Mouse (Mus musculus): ENCODE measurements at regions not wholly inside any gene's neighbourhood (a gene's known extent, or its start where the extent isn't known, plus 50 kb on each side); places are given as distances from the start of the nearest gene placed in this dataset.

- H3K27me3 ChIP-seq (ENCODE audit: control insufficient read depth, insufficient read depth, low read length): no peaks in the 10 kb centered on the region
- peak overlapping the region; percentile 41; the same call in 1 of the 2 replicates for H3K27ac ChIP-seq (ENCODE audit: low read depth, low read length)
- H3K4me1 ChIP-seq (ENCODE audit: control insufficient read depth, insufficient read depth, low read length): peaks cover 9% of the 10 kb centered on the region
- H3K36me3 ChIP-seq (ENCODE audit: control insufficient read depth, insufficient read depth, low read length): no peaks in the 10 kb centered on the region
- no peak overlapping the region for H3K9ac ChIP-seq (ENCODE audit: low read depth, low read length)
- no peak overlapping the region for H3K4me3 ChIP-seq (ENCODE audit: low read depth, low read length)
- no peak for ATAC-seq (replicated peaks; ENCODE audit: insufficient number of reproducible peaks, low FRiP score, low TSS enrichment)
- no peak overlapping the region for H3K4me2 ChIP-seq
- H3K9me3 ChIP-seq (replicated peaks; ENCODE audit: control insufficient read depth, low read length): no peaks in the 10 kb centered on the region
Observed at GRCm38 (mm10) chr13:44019304-44019583, 234.7 kb downstream of the Cd83 start.

DNA sequence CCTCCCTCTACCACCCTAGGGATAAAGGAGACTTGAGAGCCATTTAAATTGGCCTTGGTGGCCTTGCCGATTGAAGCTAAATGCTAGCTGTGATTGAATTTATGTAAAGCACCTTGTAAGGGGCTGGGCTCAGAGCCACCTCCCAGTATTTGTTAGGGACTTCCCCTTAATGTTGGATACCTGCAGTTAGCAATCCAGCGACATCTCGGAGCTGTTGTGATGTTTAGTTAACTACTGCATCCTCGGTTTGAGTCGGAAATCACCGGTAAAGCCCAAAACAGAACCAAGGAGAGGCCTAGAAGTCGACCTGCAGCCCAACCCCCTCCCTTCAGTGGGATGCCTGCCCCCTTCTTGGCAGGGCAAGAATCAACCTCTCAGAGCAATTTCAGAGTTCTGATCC lies 236.3 kb downstream of the Cd83 start:
- H3K9ac ChIP-seq (ENCODE audit: low read depth, low read length): no peak overlapping the region
- H3K4me3 ChIP-seq (ENCODE audit: low read depth, low read length): no peak overlapping the region
- H3K36me3 ChIP-seq (ENCODE audit: control insufficient read depth, insufficient read depth, low read length): no peaks in the 10 kb centered on the region
- no peak for ATAC-seq (replicated peaks; ENCODE audit: insufficient number of reproducible peaks, low FRiP score, low TSS enrichment)
- H3K4me2 ChIP-seq: no peak overlapping the region
- H3K27ac ChIP-seq (ENCODE audit: low read depth, low read length): no peak overlapping the region
- H3K27me3 ChIP-seq (ENCODE audit: control insufficient read depth, insufficient read depth, low read length): no peaks in the 10 kb centered on the region
- WGBS (ENCODE audit: insufficient replicate concordance): 32% methylated on average over 7 of the region's 7 CpGs
- H3K4me1 ChIP-seq (ENCODE audit: control insufficient read depth, insufficient read depth, low read length): peaks cover 18% of the 10 kb centered on the region
- H3K9me3 ChIP-seq (replicated peaks; ENCODE audit: control insufficient read depth, low read length): no peaks in the 10 kb centered on the region

DNA sequence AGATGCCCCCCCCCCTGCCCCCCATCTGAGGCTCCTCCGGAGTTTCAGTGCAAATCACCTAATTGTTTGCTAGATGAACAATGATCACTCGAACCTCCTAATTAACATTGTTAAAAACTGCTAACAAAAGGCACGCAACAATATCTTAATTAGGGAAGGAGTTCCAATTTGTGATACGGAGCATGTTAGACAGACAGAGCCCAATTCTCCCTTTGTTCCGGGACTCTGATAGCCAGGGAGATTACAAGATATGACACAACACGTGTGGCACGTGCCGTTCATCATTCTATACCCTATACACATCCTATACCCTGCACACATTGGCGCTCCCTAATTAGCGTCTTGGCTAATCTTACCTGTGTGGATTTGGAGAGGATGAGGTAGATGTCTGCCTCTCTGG lies 237.5 kb downstream of the Cd83 start:
- Histone ChIP-seq H3K4me3 (ENCODE audit: low read depth, low read length) (no peak overlapping the region), H3K9ac (ENCODE audit: low read depth, low read length) (no peak overlapping the region), H3K36me3 (ENCODE audit: control insufficient read depth, insufficient read depth, low read length) (no peaks in the 10 kb centered on the region), H3K9me3 (replicated peaks; ENCODE audit: control insufficient read depth, low read length) (no peaks in the 10 kb centered on the region), H3K27me3 (ENCODE audit: control insufficient read depth, insufficient read depth, low read length) (no peaks in the 10 kb centered on the region), H3K4me2 (no peak overlapping the region), H3K4me1 (ENCODE audit: control insufficient read depth, insufficient read depth, low read length) (peaks cover 24% of the 10 kb centered on the region), H3K27ac (ENCODE audit: low read depth, low read length) (no peak overlapping the region)
- no peak for ATAC-seq (replicated peaks; ENCODE audit: insufficient number of reproducible peaks, low FRiP score, low TSS enrichment)
- whole genome bisulfite sequencing (ENCODE audit: insufficient replicate concordance): 77% methylated on average over 10 of the region's 10 CpGs

DNA sequence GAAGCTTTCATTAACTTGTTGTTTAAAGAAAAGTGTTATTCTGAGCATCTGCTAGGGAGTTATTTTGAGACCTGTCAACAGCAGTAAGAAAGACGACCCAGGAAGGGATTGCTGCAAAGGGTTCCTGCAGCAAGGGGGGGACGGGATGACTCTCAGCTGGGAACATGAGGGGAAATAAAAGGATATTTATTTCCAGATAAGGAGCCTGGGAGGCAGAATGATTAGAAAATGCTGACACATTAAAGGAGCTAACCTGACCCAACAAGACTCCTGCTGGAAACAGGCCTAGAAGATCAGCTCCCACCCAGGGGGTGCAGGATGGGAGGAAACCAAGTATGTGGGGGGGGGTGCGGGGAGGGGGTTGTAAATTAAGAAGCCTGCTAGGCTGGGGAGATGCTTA lies 240.0 kb downstream of the Cd83 start:
- no peak overlapping the region for H3K4me2 ChIP-seq
- 21% methylated on average over 3 of the region's 3 CpGs for WGBS (ENCODE audit: insufficient replicate concordance)
- no peak overlapping the region for H3K27ac ChIP-seq (ENCODE audit: low read depth, low read length)
- no peak for ATAC-seq (replicated peaks; ENCODE audit: insufficient number of reproducible peaks, low FRiP score, low TSS enrichment)
- H3K9ac ChIP-seq (ENCODE audit: low read depth, low read length): no peak overlapping the region
- H3K9me3 ChIP-seq (replicated peaks; ENCODE audit: control insufficient read depth, low read length): no peaks in the 10 kb centered on the region
- H3K36me3 ChIP-seq (ENCODE audit: control insufficient read depth, insufficient read depth, low read length): no peaks in the 10 kb centered on the region
- H3K4me3 ChIP-seq (ENCODE audit: low read depth, low read length): no peak overlapping the region
- H3K4me1 ChIP-seq (ENCODE audit: control insufficient read depth, insufficient read depth, low read length): peaks cover 21% of the 10 kb centered on the region
- H3K27me3 ChIP-seq (ENCODE audit: control insufficient read depth, insufficient read depth, low read length): no peaks in the 10 kb centered on the region

DNA sequence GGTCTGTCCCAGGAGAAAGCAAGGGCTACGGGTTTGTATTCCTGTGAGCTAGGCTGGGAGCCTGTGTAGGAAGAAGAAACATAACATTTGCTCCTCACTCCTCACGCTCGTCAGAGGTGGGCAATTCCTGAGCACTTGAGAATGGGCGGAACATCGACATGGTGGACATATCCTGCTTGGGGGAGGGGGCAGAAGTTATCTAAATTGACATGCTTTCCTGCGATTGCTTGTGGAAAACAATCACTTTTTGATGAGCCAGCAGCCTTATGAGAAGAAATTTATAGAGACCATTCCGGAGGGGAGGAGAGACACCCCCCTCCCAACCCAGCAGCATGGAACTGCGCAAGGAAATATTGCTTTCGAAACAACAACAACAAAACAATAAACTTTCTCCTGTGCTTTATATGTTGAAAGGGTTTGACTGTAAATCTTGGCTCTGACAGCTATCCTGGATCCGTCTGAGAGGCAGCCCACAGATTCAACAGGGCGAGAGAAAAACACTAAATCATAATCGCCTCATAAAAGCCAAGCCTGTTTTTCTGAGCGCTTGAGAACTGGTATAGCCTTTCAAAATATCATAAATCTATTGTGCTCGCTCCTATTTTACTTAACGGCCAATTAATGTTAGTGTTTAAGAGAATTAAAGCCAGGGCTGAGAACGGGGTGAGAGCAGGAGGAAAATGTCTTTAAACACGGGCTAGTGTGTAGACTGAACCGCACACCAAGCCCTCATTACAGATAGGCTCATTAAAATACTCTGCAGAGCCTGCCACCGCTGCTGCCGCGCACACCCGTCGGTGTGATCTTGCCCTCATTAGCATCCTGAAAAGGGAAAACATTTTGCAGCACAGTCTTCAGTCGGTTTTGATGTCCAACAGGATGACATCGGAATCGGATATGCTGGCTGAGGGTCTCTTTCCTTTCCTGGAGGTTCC lies 242.0 kb downstream of the Cd83 start:
- Histone ChIP-seq H3K4me1 (ENCODE audit: control insufficient read depth, insufficient read depth, low read length) (peaks cover 26% of the 10 kb centered on the region), H3K27me3 (ENCODE audit: control insufficient read depth, insufficient read depth, low read length) (no peaks in the 10 kb centered on the region), H3K36me3 (ENCODE audit: control insufficient read depth, insufficient read depth, low read length) (no peaks in the 10 kb centered on the region), H3K4me2 (no peak overlapping the region), H3K9ac (ENCODE audit: low read depth, low read length) (no peak overlapping the region), H3K4me3 (ENCODE audit: low read depth, low read length) (no peak overlapping the region), H3K9me3 (replicated peaks; ENCODE audit: control insufficient read depth, low read length) (no peaks in the 10 kb centered on the region), H3K27ac (ENCODE audit: low read depth, low read length) (no peak overlapping the region)
- WGBS (ENCODE audit: insufficient replicate concordance): 62% methylated on average over 26 of the region's 26 CpGs
- no peak for ATAC-seq (replicated peaks; ENCODE audit: insufficient number of reproducible peaks, low FRiP score, low TSS enrichment)

GRCm38 (mm10) chr13:44028081-44028480 lies 243.5 kb downstream of the Cd83 start:
- Histone ChIP-seq H3K27me3 (ENCODE audit: control insufficient read depth, insufficient read depth, low read length) (no peaks in the 10 kb centered on the region), H3K27ac (ENCODE audit: low read depth, low read length) (no peak overlapping the region), H3K9ac (ENCODE audit: low read depth, low read length) (no peak overlapping the region), H3K36me3 (ENCODE audit: control insufficient read depth, insufficient read depth, low read length) (no peaks in the 10 kb centered on the region), H3K4me3 (ENCODE audit: low read depth, low read length) (no peak overlapping the region), H3K9me3 (replicated peaks; ENCODE audit: control insufficient read depth, low read length) (no peaks in the 10 kb centered on the region), H3K4me2 (no peak overlapping the region), H3K4me1 (ENCODE audit: control insufficient read depth, insufficient read depth, low read length) (peaks cover 24% of the 10 kb centered on the region)
- WGBS (ENCODE audit: insufficient replicate concordance): 90% methylated on average over 6 of the region's 6 CpGs
- ATAC-seq (replicated peaks; ENCODE audit: insufficient number of reproducible peaks, low FRiP score, low TSS enrichment): no peak

DNA sequence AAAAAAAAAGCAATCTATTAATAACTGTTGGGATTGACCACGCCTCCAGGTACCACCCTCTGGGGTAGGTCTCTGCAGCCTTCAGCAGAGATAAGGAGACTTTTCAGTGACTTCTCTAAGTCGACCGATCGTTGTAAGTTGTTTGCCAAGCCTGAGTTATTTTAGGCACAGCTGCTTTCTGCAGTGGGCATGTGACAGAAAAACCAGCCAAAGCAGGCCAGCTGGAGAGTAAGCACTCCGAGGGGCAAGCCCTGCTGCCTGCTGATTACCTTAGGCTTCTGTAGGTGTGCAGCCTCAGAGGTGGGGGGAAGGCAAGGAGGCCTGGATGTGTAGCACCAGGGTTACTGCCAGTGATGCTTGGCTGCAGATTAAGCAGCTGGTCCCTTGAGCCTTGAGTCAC lies 246.0 kb downstream of the Cd83 start:
- Histone ChIP-seq H3K9me3 (replicated peaks; ENCODE audit: control insufficient read depth, low read length) (no peaks in the 10 kb centered on the region), H3K4me3 (ENCODE audit: low read depth, low read length) (no peak overlapping the region), H3K9ac (ENCODE audit: low read depth, low read length) (no peak overlapping the region), H3K36me3 (ENCODE audit: control insufficient read depth, insufficient read depth, low read length) (no peaks in the 10 kb centered on the region), H3K4me1 (ENCODE audit: control insufficient read depth, insufficient read depth, low read length) (peaks cover 12% of the 10 kb centered on the region), H3K27me3 (ENCODE audit: control insufficient read depth, insufficient read depth, low read length) (no peaks in the 10 kb centered on the region), H3K4me2 (no peak overlapping the region), H3K27ac (ENCODE audit: low read depth, low read length) (peak overlapping the region; percentile 42; the same call in 1 of the 2 replicates)
- WGBS (ENCODE audit: insufficient replicate concordance): 23% methylated on average over 5 of the region's 5 CpGs
- no peak for ATAC-seq (replicated peaks; ENCODE audit: insufficient number of reproducible peaks, low FRiP score, low TSS enrichment)

GRCm38 (mm10) chr13:44037774-44038294 lies 253.3 kb downstream of the Cd83 start:
- no peak overlapping the region for H3K9ac ChIP-seq (ENCODE audit: low read depth, low read length)
- no peaks in the 10 kb centered on the region for H3K36me3 ChIP-seq (ENCODE audit: control insufficient read depth, insufficient read depth, low read length)
- no peak for ATAC-seq (replicated peaks; ENCODE audit: insufficient number of reproducible peaks, low FRiP score, low TSS enrichment)
- H3K4me3 ChIP-seq (ENCODE audit: low read depth, low read length): no peak overlapping the region
- H3K9me3 ChIP-seq (replicated peaks; ENCODE audit: control insufficient read depth, low read length): no peaks in the 10 kb centered on the region
- H3K4me2 ChIP-seq: no peak overlapping the region
- H3K4me1 ChIP-seq (ENCODE audit: control insufficient read depth, insufficient read depth, low read length): peaks cover 11% of the 10 kb centered on the region; the same call in 1 of the 2 replicates
- H3K27ac ChIP-seq (ENCODE audit: low read depth, low read length): no peak overlapping the region
- H3K27me3 ChIP-seq (ENCODE audit: control insufficient read depth, insufficient read depth, low read length): no peaks in the 10 kb centered on the region
- 66% methylated on average over 8 of the region's 8 CpGs for WGBS (ENCODE audit: insufficient replicate concordance)

DNA sequence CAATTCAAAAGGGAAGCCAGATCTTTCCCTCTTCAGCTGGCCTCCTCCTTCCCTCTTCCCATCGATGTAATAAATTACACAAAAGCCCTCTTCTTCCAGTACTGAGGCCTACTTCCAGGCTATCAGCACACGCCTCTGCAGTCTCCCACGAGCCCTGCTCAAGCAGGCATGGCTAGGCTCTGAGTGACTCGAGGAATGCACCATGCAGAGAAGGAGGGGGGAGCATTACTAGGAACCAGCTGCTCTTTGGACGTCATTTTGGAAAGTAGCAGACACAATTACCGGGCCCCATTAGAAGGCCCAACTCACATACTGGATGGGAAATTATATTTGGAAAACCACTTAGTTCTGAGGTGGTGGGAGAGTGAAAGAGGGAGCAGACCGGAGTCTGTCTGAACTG lies 253.7 kb downstream of the Cd83 start:
- no peak overlapping the region for H3K9ac ChIP-seq (ENCODE audit: low read depth, low read length)
- no peaks in the 10 kb centered on the region for H3K9me3 ChIP-seq (replicated peaks; ENCODE audit: control insufficient read depth, low read length)
- 34% methylated on average over 7 of the region's 7 CpGs for WGBS (ENCODE audit: insufficient replicate concordance)
- no peaks in the 10 kb centered on the region for H3K27me3 ChIP-seq (ENCODE audit: control insufficient read depth, insufficient read depth, low read length)
- no peak overlapping the region for H3K27ac ChIP-seq (ENCODE audit: low read depth, low read length)
- no peak for ATAC-seq (replicated peaks; ENCODE audit: insufficient number of reproducible peaks, low FRiP score, low TSS enrichment)
- no peak overlapping the region for H3K4me2 ChIP-seq
- no peaks in the 10 kb centered on the region for H3K36me3 ChIP-seq (ENCODE audit: control insufficient read depth, insufficient read depth, low read length)
- no peak overlapping the region for H3K4me3 ChIP-seq (ENCODE audit: low read depth, low read length)
- H3K4me1 ChIP-seq (ENCODE audit: control insufficient read depth, insufficient read depth, low read length): peaks cover 11% of the 10 kb centered on the region
